Mouse (Mus musculus): ENCODE data around the gene Mical2. TPM values are rescaled to one million over a fixed set of nuclear protein-coding genes. Genes with fewer than 3 reads are reported as not detected.
A peak's percentile ranks its signal among the peaks of the same experiment; 100 is the strongest.

Gene Mical2
- polyA plus RNA-seq, 1 experiment from 2014 or later = 12.5 TPM

GRCm38 (mm10) chr7:112212921-112213721, 12.5 kb upstream of the Mical2 start:
- no peaks in the 10 kb centered on the region for H3K36me3 ChIP-seq
- H3K9me3 ChIP-seq = no peaks in the 10 kb centered on the region
- H3K4me1 ChIP-seq = peaks cover 12% of the 10 kb centered on the region; the same call in 1 of the 2 replicates
- H3K9ac ChIP-seq = no peak overlapping the region
- H3K27me3 ChIP-seq (replicated peaks) = no peaks in the 10 kb centered on the region
- H3K4me2 ChIP-seq = peak overlapping the region; percentile 4; the same call in 1 of the 2 replicates
- no peak overlapping the region for H3K4me3 ChIP-seq (replicated peaks)
- 38% methylated on average over 8 of the region's 8 CpGs for WGBS
- ATAC-seq (ENCODE audit: insufficient read depth, low FRiP score, low read depth) = peak; percentile 87
- H3K27ac ChIP-seq = peak overlapping the region; percentile 77

GRCm38 (mm10) chr7:112215871-112216270, 9.8 kb upstream of the Mical2 start:
- no peak overlapping the region for H3K9ac ChIP-seq
- ATAC-seq (ENCODE audit: insufficient read depth, low FRiP score, low read depth) = no peak
- H3K4me1 ChIP-seq = peaks cover 4% of the 10 kb centered on the region; the same call in 1 of the 2 replicates
- no peaks in the 10 kb centered on the region for H3K9me3 ChIP-seq
- H3K27ac ChIP-seq = no peak overlapping the region
- no peaks in the 10 kb centered on the region for H3K36me3 ChIP-seq
- no peak overlapping the region for H3K4me2 ChIP-seq
- H3K27me3 ChIP-seq (replicated peaks) = no peaks in the 10 kb centered on the region
- 78% methylated on average over 3 of the region's 3 CpGs for WGBS
- H3K4me3 ChIP-seq (replicated peaks) = no peak overlapping the region

- Histone ChIP-seq H3K27me3 (replicated peaks) (no peaks in the 10 kb centered on the region), H3K36me3 (no peaks in the 10 kb centered on the region), H3K9me3 (no peaks in the 10 kb centered on the region), H3K4me2 (no peak overlapping the region; the same call in 1 of the 2 replicates), H3K27ac (peak overlapping the region; percentile 68), H3K9ac (no peak overlapping the region), H3K4me1 (peaks cover 4% of the 10 kb centered on the region; the same call in 1 of the 2 replicates), H3K4me3 (replicated peaks) (no peak overlapping the region)
- 61% methylated on average over 5 of the region's 5 CpGs for WGBS
- no peak for ATAC-seq (ENCODE audit: insufficient read depth, low FRiP score, low read depth)
Observed at GRCm38 (mm10) chr7:112216720-112217119, 8.9 kb upstream of the Mical2 start.

DNA sequence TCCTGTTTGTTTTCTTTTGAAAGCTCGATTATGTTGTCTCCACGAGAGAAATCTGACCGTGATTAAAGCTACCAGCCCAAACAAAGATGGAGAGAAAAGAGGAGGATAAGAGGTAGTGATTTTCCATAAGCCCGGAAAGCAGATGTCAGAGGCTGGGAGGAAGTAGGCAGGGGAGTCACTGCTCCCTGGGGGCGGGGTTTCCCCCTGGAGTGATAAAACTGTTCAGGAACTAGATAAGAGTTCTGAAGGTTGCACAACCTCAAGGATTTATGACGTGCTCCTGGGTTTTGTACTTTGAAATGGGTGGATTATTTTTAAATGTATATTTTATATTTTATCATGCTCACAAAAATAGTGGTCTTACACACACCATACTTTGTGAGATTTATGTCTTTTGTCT, 8.4 kb upstream of the Mical2 start:
- Histone ChIP-seq H3K27me3 (replicated peaks) (no peaks in the 10 kb centered on the region), H3K27ac (peak overlapping the region; percentile 68), H3K36me3 (no peaks in the 10 kb centered on the region), H3K4me1 (peaks cover 4% of the 10 kb centered on the region; the same call in 1 of the 2 replicates), H3K4me2 (no peak overlapping the region; the same call in 1 of the 2 replicates), H3K9ac (no peak overlapping the region), H3K9me3 (no peaks in the 10 kb centered on the region), H3K4me3 (replicated peaks) (no peak overlapping the region)
- no peak for ATAC-seq (ENCODE audit: insufficient read depth, low FRiP score, low read depth)
- WGBS = 20% methylated on average over 6 of the region's 6 CpGs

- 64% methylated on average over 7 of the region's 7 CpGs for WGBS
- no peak overlapping the region for H3K9ac ChIP-seq
- peaks cover 19% of the 10 kb centered on the region for H3K4me1 ChIP-seq
- no peak overlapping the region for H3K4me3 ChIP-seq (replicated peaks)
- no peaks in the 10 kb centered on the region for H3K27me3 ChIP-seq (replicated peaks)
- H3K27ac ChIP-seq = no peak overlapping the region
- ATAC-seq (ENCODE audit: insufficient read depth, low FRiP score, low read depth) = no peak
- H3K9me3 ChIP-seq = no peaks in the 10 kb centered on the region
- no peak overlapping the region for H3K4me2 ChIP-seq
- H3K36me3 ChIP-seq = no peaks in the 10 kb centered on the region
Observed at GRCm38 (mm10) chr7:112222733-112223524, 2.7 kb upstream of the Mical2 start.

DNA sequence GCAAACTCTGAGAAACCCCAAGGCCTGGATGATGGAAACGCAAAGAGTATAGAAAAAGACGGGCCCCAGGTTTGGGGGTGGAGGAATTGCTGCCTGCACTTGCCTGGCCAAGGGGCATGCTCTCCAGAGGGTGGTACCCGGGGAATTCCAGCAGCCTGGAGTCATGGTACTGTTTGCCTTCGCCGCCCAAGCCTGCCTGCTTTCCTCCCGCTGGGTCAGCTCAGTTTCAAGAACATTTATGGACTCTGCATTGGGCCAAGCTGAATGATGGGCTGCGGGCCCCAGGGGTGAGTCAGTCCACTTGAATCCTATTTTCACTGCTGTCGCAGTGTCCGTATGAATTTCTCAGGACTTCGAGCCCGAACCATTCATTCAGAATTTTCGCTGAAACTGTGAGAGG, 802 bp upstream of the Mical2 start:
- H3K9me3 ChIP-seq = no peaks in the 10 kb centered on the region
- H3K9ac ChIP-seq = no peak overlapping the region
- 0 out of 2 replicates have a peak overlapping the region, but pooled peaks have one; percentile 32 for H3K27ac ChIP-seq
- H3K4me3 ChIP-seq (replicated peaks) = no peak overlapping the region
- 63% methylated on average over 12 of the region's 12 CpGs for WGBS
- peaks cover 19% of the 10 kb centered on the region for H3K4me1 ChIP-seq
- ATAC-seq (ENCODE audit: insufficient read depth, low FRiP score, low read depth) = no peak
- H3K27me3 ChIP-seq (replicated peaks) = no peaks in the 10 kb centered on the region
- H3K36me3 ChIP-seq = no peaks in the 10 kb centered on the region
- H3K4me2 ChIP-seq = peak overlapping the region; percentile 98; the same call in 1 of the 2 replicates

DNA sequence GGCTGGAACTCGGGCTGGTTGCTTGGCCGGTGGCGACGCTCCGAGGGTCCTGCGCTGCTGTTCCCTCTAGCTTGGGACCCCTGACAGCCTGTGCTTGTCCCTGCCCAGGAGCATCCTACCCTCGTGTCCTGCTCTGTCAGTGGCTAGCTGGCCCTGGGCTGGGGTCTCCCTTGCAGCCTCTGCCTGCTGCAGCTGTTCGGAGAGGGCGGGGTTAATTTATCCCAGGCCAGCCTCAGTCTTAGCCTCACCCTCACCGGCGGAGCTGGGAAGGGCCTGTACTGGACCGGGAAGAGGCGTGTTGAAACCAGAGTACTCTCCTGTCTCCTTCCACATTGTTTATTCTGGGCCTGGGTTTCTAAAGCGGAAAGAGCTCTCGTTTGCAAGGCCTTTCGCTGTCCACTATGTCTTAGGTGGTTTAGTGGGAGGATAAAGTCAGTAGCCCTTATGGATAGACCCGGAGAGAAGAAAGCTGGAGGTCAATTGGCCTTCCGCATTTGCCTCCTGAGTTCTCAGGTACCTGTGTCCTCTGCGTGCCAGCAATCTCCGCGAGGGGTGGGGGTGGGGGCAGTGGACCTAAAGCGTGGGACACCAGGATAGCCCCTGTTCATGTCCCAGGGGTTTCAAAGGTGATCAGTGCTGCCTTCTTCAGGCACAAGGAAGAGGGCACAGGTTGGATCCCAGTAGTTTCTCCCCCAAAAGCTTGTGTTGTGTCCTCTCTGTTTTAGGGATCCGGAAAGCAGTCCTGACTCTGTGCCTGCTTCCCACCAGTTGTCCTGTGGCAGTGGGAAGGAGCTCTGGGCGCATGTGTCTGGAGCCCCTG, 1.0 kb downstream of the Mical2 start:
- no peaks in the 10 kb centered on the region for H3K27me3 ChIP-seq (replicated peaks)
- H3K27ac ChIP-seq = 0 out of 2 replicates have a peak overlapping the region, but pooled peaks have one; percentile 21
- H3K9me3 ChIP-seq = no peaks in the 10 kb centered on the region
- peak; percentile 33; the same call in 1 of the 2 replicates for ATAC-seq (ENCODE audit: insufficient read depth, low FRiP score, low read depth)
- no peaks in the 10 kb centered on the region for H3K36me3 ChIP-seq
- H3K9ac ChIP-seq = peak overlapping the region; percentile 46
- H3K4me3 ChIP-seq (replicated peaks) = peak overlapping the region; percentile 72
- peaks cover 19% of the 10 kb centered on the region for H3K4me1 ChIP-seq
- H3K4me2 ChIP-seq = peak overlapping the region; percentile 98
- 10% methylated on average over 24 of the region's 24 CpGs for WGBS

- H3K27ac ChIP-seq = no peak overlapping the region
- no peaks in the 10 kb centered on the region for H3K27me3 ChIP-seq (replicated peaks)
- peaks cover 19% of the 10 kb centered on the region for H3K4me1 ChIP-seq
- no peak for ATAC-seq (ENCODE audit: insufficient read depth, low FRiP score, low read depth)
- peak overlapping the region; percentile 98 for H3K4me2 ChIP-seq
- no peak overlapping the region for H3K9ac ChIP-seq
- no peaks in the 10 kb centered on the region for H3K9me3 ChIP-seq
- no peaks in the 10 kb centered on the region for H3K36me3 ChIP-seq
- peak overlapping the region; percentile 72 for H3K4me3 ChIP-seq (replicated peaks)
- WGBS = 60% methylated on average over 6 of the region's 6 CpGs
Observed at GRCm38 (mm10) chr7:112227266-112227562, 1.6 kb downstream of the Mical2 start.

DNA sequence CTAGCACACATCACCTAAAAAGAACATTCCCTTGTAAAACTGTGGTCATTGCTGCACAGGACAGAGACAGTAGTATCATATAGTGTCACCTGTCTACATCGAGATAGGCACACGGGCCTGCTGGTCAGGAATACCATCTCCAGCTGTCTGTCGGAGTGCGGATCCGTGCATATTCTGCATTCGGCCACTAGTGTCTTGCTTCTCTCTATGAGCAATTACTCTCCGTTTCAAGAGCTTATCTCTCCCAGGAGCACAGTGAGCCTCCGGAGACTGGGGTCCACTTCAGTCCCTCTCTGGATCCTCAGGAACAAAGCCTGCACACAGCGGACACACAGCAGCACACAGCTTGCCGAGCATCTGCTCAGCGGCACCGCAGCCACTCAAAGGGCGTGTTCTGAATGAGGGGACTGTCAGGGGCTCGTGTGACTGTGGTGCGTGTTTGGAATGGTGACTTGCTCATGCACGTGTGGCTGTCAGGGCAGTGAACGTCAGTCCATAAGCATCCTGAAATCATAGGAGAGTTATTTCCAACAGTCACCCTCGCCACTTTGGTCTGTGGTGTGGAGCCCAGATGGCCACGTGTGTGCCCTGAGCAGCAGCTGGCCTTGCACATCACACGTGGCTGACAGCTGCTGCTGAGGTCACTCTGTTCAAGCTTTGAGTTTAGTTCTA, 3.3 kb downstream of the Mical2 start:
- Histone ChIP-seq H3K4me1 (peaks cover 19% of the 10 kb centered on the region), H3K27me3 (replicated peaks) (no peaks in the 10 kb centered on the region), H3K9ac (no peak overlapping the region), H3K36me3 (no peaks in the 10 kb centered on the region), H3K27ac (no peak overlapping the region), H3K9me3 (no peaks in the 10 kb centered on the region), H3K4me2 (no peak overlapping the region), H3K4me3 (replicated peaks) (no peak overlapping the region)
- ATAC-seq (ENCODE audit: insufficient read depth, low FRiP score, low read depth) = no peak
- WGBS = 68% methylated on average over 20 of the region's 20 CpGs

GRCm38 (mm10) chr7:112231731-112232130, 6.1 kb downstream of the Mical2 start:
- Histone ChIP-seq H3K36me3 (no peaks in the 10 kb centered on the region), H3K9ac (no peak overlapping the region), H3K27me3 (replicated peaks) (no peaks in the 10 kb centered on the region), H3K9me3 (no peaks in the 10 kb centered on the region), H3K4me2 (no peak overlapping the region), H3K27ac (no peak overlapping the region), H3K4me3 (replicated peaks) (no peak overlapping the region), H3K4me1 (no peaks in the 10 kb centered on the region)
- ATAC-seq (ENCODE audit: insufficient read depth, low FRiP score, low read depth) = no peak
- 80% methylated on average over 7 of the region's 7 CpGs for WGBS

- Histone ChIP-seq H3K4me3 (replicated peaks) (no peak overlapping the region), H3K9me3 (no peaks in the 10 kb centered on the region), H3K36me3 (no peaks in the 10 kb centered on the region), H3K4me2 (no peak overlapping the region), H3K27ac (peak overlapping the region; percentile 59; the same call in 1 of the 2 replicates), H3K4me1 (no peaks in the 10 kb centered on the region), H3K9ac (no peak overlapping the region), H3K27me3 (replicated peaks) (no peaks in the 10 kb centered on the region)
- no peak for ATAC-seq (ENCODE audit: insufficient read depth, low FRiP score, low read depth)
- WGBS = 31% methylated on average over 7 of the region's 7 CpGs
Observed at GRCm38 (mm10) chr7:112233345-112234005, 7.8 kb downstream of the Mical2 start.
